In the genomic region with DNA sequence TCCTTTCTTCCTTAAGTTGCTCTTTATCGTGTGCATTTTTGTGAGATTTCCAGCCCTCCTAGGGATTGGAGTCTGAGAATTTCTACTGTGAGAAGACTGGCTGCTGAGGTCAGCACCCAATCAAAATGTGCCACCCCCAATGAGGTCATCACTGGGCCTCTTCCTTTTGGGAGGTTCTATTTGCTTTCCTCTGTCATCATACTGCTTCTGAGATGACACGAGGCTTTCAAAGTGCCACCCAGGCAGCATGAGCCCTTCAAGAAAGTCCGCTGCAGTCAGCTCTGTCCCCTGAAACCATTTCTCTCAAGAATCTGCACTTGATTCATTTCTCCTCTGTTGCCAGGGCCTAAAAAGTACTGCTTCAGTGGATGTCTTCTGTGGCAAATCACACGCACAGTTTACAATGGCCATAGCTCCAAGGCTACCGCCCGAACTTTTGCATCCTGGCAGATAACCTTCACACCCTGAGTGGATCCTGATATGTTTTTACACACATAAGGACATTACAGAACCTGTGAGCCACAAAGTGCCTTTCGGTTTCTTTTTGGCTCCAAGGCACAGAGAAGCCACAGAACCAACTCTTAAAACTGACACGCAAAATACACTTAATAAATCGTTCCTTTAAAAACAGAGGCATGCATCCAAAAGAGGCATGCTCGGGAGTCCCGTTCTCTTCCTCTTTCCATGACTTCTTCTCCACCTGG, we compare ENCODE assay signal across 8 mouse cellular contexts. TPM values are rescaled to one million over a fixed set of nuclear protein-coding genes. Genes with fewer than 3 reads are reported as not detected.
DNase-seq lines count a peak whose midpoint lies in the region; ATAC-seq and TF ChIP-seq lines count a peak whose summit lies in the region.

No protein-coding gene starts in this region.

- H3K9me3 ChIP-seq in neural tube, embryonic 12.5 days, result no peaks in the 10 kb centered on the region
- no peaks in the 10 kb centered on the region for H3K9me3 ChIP-seq in hindbrain, embryonic 14.5 days (ENCODE audit: control insufficient read depth, low read length)

- no peak overlapping the region for H3K27ac ChIP-seq in neural tube, embryonic 12.5 days
- no peak overlapping the region for H3K27ac ChIP-seq in hindbrain, embryonic 14.5 days
- no peak overlapping the region for H3K27ac ChIP-seq in olfactory bulb, adult 2 months (ENCODE audit: insufficient read depth, low read depth, low read length)

- H3K4me1 ChIP-seq in neural tube, embryonic 12.5 days, result peaks cover 43% of the 10 kb centered on the region
- H3K4me1 ChIP-seq in hindbrain, embryonic 14.5 days (replicated peaks; ENCODE audit: control insufficient read depth, insufficient read depth, low read length), result peaks cover 61% of the 10 kb centered on the region
- H3K4me1 ChIP-seq in olfactory bulb, adult 2 months (ENCODE audit: control insufficient read depth, insufficient read depth, low read length), result peaks cover 27% of the 10 kb centered on the region

- no peak for TF ChIP-seq POLR2A in olfactory bulb, adult 2 months (IDR thresholded peaks at IDR 0.05; ENCODE audit: insufficient read depth, low read depth, low read length)

- H3K4me2 ChIP-seq in neural tube, embryonic 12.5 days (replicated peaks), result peak overlapping the region; percentile 92; the same call in 1 of the 2 replicates
- H3K4me2 ChIP-seq in hindbrain, embryonic 14.5 days (replicated peaks), result peak overlapping the region; percentile 93

- ATAC-seq in neural tube, embryonic 12.5 days (ENCODE audit: low FRiP score, low read depth), result no peak
- no peak for ATAC-seq in hindbrain, embryonic 14.5 days (ENCODE audit: low FRiP score)

- 90% methylated on average over 11 of the region's 11 CpGs for WGBS in neural tube, embryonic 12.5 days
- WGBS in hindbrain, embryonic 14.5 days, result 91% methylated on average over 11 of the region's 11 CpGs
- WGBS in olfactory bulb, adult 2 months, result 50% methylated on average over 11 of the region's 11 CpGs

- DNase-seq in adrenal gland, adult 2 months, result peak; percentile 73
- no peak for DNase-seq in adrenal gland, postnatal 10 days
- no peak for DNase-seq in neural tube, embryonic 10.5 days (ENCODE audit: extremely low spot score, low spot score)
- no peak for DNase-seq in hindbrain, embryonic 14.5 days (ENCODE audit: low spot score)
- no peak for DNase-seq in ovary, postnatal 10 days (ENCODE audit: low spot score)
- no peak for DNase-seq in embryo, embryonic 10 days (ENCODE audit: low spot score)

- no peaks in the 10 kb centered on the region; the same call in 1 of the 2 replicates for H3K36me3 ChIP-seq in neural tube, embryonic 12.5 days
- no peaks in the 10 kb centered on the region for H3K36me3 ChIP-seq in hindbrain, embryonic 14.5 days (replicated peaks; ENCODE audit: control insufficient read depth, insufficient read depth)

- no peak overlapping the region for H3K4me3 ChIP-seq in neural tube, embryonic 12.5 days
- no peak overlapping the region for H3K4me3 ChIP-seq in hindbrain, embryonic 14.5 days (replicated peaks; ENCODE audit: low read length)
- peak overlapping the region; percentile 46; the same call in 1 of the 2 replicates for H3K4me3 ChIP-seq in olfactory bulb, adult 2 months (ENCODE audit: insufficient read depth, low read depth, low read length)

- H3K27me3 ChIP-seq in neural tube, embryonic 12.5 days (replicated peaks), result no peaks in the 10 kb centered on the region
- H3K27me3 ChIP-seq in hindbrain, embryonic 14.5 days (ENCODE audit: control insufficient read depth, insufficient read depth, low read length), result no peaks in the 10 kb centered on the region

- TF ChIP-seq CTCF in olfactory bulb, adult 2 months (IDR thresholded peaks at IDR 0.05; ENCODE audit: insufficient read depth, low read depth, low read length), result no peak

- H3K9ac ChIP-seq in neural tube, embryonic 12.5 days, result no peak overlapping the region
- H3K9ac ChIP-seq in hindbrain, embryonic 14.5 days, result no peak overlapping the region

RNA-seq across cellular contexts. Expression of a gene that starts 4.2 kb away (rescaled TPM):
- 10 to 100 TPM; 68.1 to 95.2 TPM for total RNA-seq in adrenal gland, adult 2 months (2021)
- 24.4 and 34.7 TPM in 2 replicates for polyA plus RNA-seq in adrenal gland, adult 2 months (2012; rRNA removed)
- total RNA-seq in adrenal gland, postnatal 10 days (2021), result 10 to 100 TPM; 35.4 to 39.7 TPM
- 76.2 and 83.5 TPM in 2 replicates for polyA plus RNA-seq in neural tube, embryonic 12.5 days (2016; fragmentation: Nextera tagmentation; extraction: Ambion mirVana)
- 117 and 125 TPM in 2 replicates for polyA plus RNA-seq in hindbrain, embryonic 14.5 days (2014; fragmentation: Nextera tagmentation; extraction: Ambion mirVana)
- polyA plus RNA-seq in olfactory bulb, adult 2 months (2012; ENCODE audit: insufficient read depth, insufficient read length, low replicate concordance, missing spikeins), result 150 TPM in 1 of 2 replicates, not detected in the other
